Mouse (Mus musculus) intestine, postnatal 0 days (tissue): Measurements from ENCODE around the gene Ins2. TPM values are rescaled to one million over a fixed set of nuclear protein-coding genes. Genes with fewer than 3 reads are reported as not detected.
A peak's percentile ranks its signal among the peaks of the same experiment; 100 is the strongest.

Source experiments
- ATAC-seq: fragments of 200-750 bp; cut with Nextera tagmentation; 2 replicates; pipeline ENCODE4 v1.8.0; 2017; ENCODE audit warnings: mild to moderate bottlenecking, moderate TSS enrichment, moderate library complexity
- H3K27ac ChIP-seq: fragments of 300-500 bp; sonication (generic); 2 replicates; pipeline ENCODE4 v1.5.1; 2014; ENCODE audit warnings: mild to moderate bottlenecking, low read depth, low read length, moderate library complexity
- H3K27me3 ChIP-seq: fragments of 300-500 bp; sonication (generic); replicated peaks from 2 replicates; pipeline ENCODE4 v1.6.1; 2014; ENCODE audit warnings: low read length, mixed read lengths; ENCODE audit not compliant: control insufficient read depth, insufficient read depth
- H3K36me3 ChIP-seq: fragments of 300-500 bp; sonication (generic); 2 replicates; pipeline ENCODE4 v1.6.1; 2014; ENCODE audit warnings: mild to moderate bottlenecking, moderate library complexity; ENCODE audit not compliant: control insufficient read depth, insufficient read depth
- H3K4me1 ChIP-seq: fragments of 300-500 bp; sonication (generic); replicated peaks from 2 replicates; pipeline ENCODE4 v1.6.1; 2014; ENCODE audit warnings: antibody characterized with exemption, low read length, mixed read lengths; ENCODE audit not compliant: control insufficient read depth, insufficient read depth
- H3K4me2 ChIP-seq: fragments of 300-500 bp; sonication (generic); replicated peaks from 2 replicates; pipeline ENCODE4 v1.6.1; 2014; ENCODE audit warnings: low read depth, mild to moderate bottlenecking, moderate library complexity
- H3K4me3 ChIP-seq: fragments of 300-500 bp; sonication (generic); 2 replicates; pipeline ENCODE4 v1.5.1; 2014; ENCODE audit warnings: low read depth, low read length
- H3K9ac ChIP-seq: fragments of 300-500 bp; sonication (generic); 2 replicates; pipeline ENCODE4 v1.6.1; 2014; ENCODE audit warnings: mild to moderate bottlenecking, low read depth, low read length
- H3K9me3 ChIP-seq: fragments of 300-500 bp; sonication (generic); 2 replicates; pipeline ENCODE4 v1.6.1; 2016; ENCODE audit warnings: mixed run types; ENCODE audit not compliant: control insufficient read depth
- CTCF ChIP-seq: sonication (generic); IDR thresholded peaks from 2 replicates; pipeline ENCODE4 v1.5.1; 2016; ENCODE audit warnings: low read depth, mild to moderate bottlenecking, control low read depth, antibody characterized with exemption, moderate library complexity
- WGBS: fragments of 180-500 bp; shearing (Covaris S2); extraction: QIAGEN DNeasy Blood & Tissue Kit; methylation state at CpG from one replicate; pipeline ENCODE4 v1.1.7; 2014; 5-methylcytosine and 5-hydroxymethylcytosine counted together
- polyA plus RNA-seq: library from polyadenylated mRNA; unstranded; fragments of >200 nt; fragmentation: Nextera tagmentation; extraction: Ambion mirVana; gene quantifications from 2 replicates; pipeline ENCODE4 v1.2.1, GENCODE M21; 2015

Ins2 gene
- polyA plus RNA-seq = 18.1 and 38.6 TPM in 2 replicates

DNA sequence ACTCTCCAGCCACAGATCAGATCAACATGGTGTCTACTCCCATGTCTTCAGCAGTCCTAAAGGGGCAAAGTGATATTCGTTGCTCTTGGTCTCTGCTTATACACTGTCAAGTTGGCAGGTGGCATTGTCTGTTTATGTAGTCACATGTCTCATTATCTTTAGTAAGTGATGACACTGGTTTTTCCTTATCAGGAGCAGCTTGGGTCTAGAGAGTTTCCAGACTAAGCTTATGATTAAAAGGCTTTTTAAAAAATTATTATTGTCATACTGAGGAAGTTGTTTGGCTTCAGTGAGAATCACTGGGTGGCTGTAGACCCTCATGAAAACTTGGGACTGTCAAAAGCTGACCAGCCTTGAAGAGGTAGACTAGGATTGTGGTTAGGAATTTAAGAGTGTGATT is at the start of gene Ins2:
Ins2 (minus strand) TSS at position 101 of the 400 bp plus-strand sequence.
- no peak for ATAC-seq
- H3K9me3 ChIP-seq = no peaks in the 10 kb centered on the region

DNA sequence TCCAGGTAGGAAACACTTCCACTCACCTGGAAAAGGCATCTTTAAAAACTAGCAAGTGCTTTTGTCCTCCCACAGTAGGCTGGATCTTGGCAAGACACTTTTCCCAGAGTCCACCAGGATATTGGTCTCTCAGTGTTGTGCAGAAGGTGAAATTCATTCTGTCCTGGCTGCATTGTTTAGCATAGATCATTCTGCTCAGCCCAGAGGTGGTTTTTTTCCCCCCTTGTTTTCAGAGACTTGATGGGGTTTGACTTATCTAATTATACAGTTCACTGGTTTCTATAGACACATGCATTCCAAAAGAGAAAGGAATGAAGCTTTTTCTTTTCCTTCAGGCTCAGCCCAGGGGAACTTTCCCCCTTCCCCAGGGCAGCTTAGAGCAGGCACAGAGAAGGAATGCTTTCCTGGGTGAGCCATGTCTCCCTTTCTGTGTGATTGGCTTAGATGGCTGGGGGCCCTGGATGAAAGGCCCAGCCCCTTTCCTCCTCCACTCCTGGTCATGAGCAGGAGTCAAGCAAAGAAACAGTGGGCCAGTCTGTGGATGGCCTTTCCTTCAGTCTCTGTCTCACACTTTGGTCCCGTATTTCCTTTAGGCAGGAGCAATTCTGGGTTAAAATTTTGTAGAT is 49.6 kb upstream of the Ins2 start:
- Histone ChIP-seq H3K9ac (no peak overlapping the region), H3K27me3 (no peaks in the 10 kb centered on the region), H3K27ac (no peak overlapping the region), H3K36me3 (no peaks in the 10 kb centered on the region), H3K4me1 (no peaks in the 10 kb centered on the region), H3K4me2 (no peak overlapping the region), H3K4me3 (no peak overlapping the region), H3K9me3 (no peaks in the 10 kb centered on the region)
- 54% methylated on average over 1 of the region's 1 CpGs for WGBS
- no peak for TF ChIP-seq CTCF
- ATAC-seq = no peak

More for the DNA sequence above, at the start of gene Ins2:
- Histone ChIP-seq H3K9ac (no peak within 1 kb of the TSS), H3K4me1 (no peaks in the 10 kb centered on the region), H3K27me3 (no peaks in the 10 kb centered on the region), H3K36me3 (no peaks in the 10 kb centered on the region), H3K27ac (no peak within 1 kb of the TSS), H3K4me3 (no peak within 1 kb of the TSS), H3K4me2 (no peak within 1 kb of the TSS)
- no peak for TF ChIP-seq CTCF
- 57% methylated on average over 1 of the region's 1 CpGs for WGBS

- Histone ChIP-seq H3K9me3 (no peaks in the 10 kb centered on the region), H3K4me1 (no peaks in the 10 kb centered on the region), H3K27me3 (no peaks in the 10 kb centered on the region), H3K36me3 (no peaks in the 10 kb centered on the region), H3K4me2 (no peak overlapping the region), H3K27ac (no peak overlapping the region), H3K4me3 (no peak overlapping the region), H3K9ac (no peak overlapping the region)
- WGBS = 82% methylated on average over 9 of the region's 9 CpGs
- no peak for ATAC-seq
- no peak for TF ChIP-seq CTCF
These were observed 46.5 kb upstream of the Ins2 start for GRCm38 (mm10) chr7:142789667-142790066.

DNA sequence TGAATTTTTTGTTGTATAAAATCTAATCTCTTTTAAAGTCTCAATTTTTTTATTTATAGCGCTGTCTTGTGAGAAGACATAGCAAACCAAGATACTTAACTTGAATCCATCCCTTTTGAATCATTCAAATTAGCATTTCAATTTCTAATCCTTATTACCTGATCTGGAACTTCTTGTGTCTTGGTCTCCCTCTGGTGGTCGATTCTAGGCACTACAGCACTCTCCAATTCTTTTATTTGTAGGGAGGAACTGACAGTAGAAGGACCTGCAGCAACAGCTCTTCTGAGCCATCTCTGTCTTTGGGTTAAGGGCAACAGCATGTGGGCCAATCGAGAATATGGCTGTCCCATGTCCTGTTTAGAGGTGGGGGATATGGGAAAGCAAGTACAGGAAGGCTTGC is 5.4 kb downstream of the Ins2 start:
- Histone ChIP-seq H3K4me2 (no peak overlapping the region), H3K27ac (no peak overlapping the region), H3K4me1 (no peaks in the 10 kb centered on the region), H3K9ac (no peak overlapping the region), H3K27me3 (no peaks in the 10 kb centered on the region), H3K4me3 (no peak overlapping the region), H3K36me3 (no peaks in the 10 kb centered on the region), H3K9me3 (no peaks in the 10 kb centered on the region)
- ATAC-seq = no peak
- peak; percentile 77 for TF ChIP-seq CTCF
- WGBS = 10% methylated on average over 3 of the region's 3 CpGs

GRCm38 (mm10) chr7:142736943-142737490 is 6.2 kb downstream of the Ins2 start:
- Histone ChIP-seq H3K4me1 (no peaks in the 10 kb centered on the region), H3K36me3 (no peaks in the 10 kb centered on the region), H3K27me3 (no peaks in the 10 kb centered on the region), H3K4me2 (no peak overlapping the region), H3K9ac (no peak overlapping the region), H3K9me3 (no peaks in the 10 kb centered on the region), H3K27ac (no peak overlapping the region), H3K4me3 (no peak overlapping the region)
- no peak for ATAC-seq
- 70% methylated on average over 1 of the region's 1 CpGs for WGBS
- TF ChIP-seq CTCF = peak; percentile 88

GRCm38 (mm10) chr7:142725973-142726372 is 17.2 kb downstream of the Ins2 start:
- no peaks in the 10 kb centered on the region for H3K36me3 ChIP-seq
- H3K4me3 ChIP-seq = no peak overlapping the region
- H3K4me2 ChIP-seq = no peak overlapping the region
- no peaks in the 10 kb centered on the region for H3K9me3 ChIP-seq
- no peak overlapping the region for H3K9ac ChIP-seq
- H3K27me3 ChIP-seq = 0 out of 2 replicates have a peak, but pooled peaks cover 6% of the 10 kb centered on the region
- peak; percentile 60 for TF ChIP-seq CTCF
- H3K27ac ChIP-seq = no peak overlapping the region
- ATAC-seq = no peak
- H3K4me1 ChIP-seq = no peaks in the 10 kb centered on the region
- whole genome bisulfite sequencing = 65% methylated on average over 3 of the region's 3 CpGs
